Mouse (Mus musculus) ES-E14 (cell line): ENCODE measurements around the gene Nxpe3. TPM values are rescaled to one million over a fixed set of nuclear protein-coding genes. Genes with fewer than 3 reads are reported as not detected.

ENCODE experiments used
- DNase-seq: peaks from one replicate; pipeline ENCODE4 v3.0.0-alpha.2; 2013; ENCODE audit warnings: low read depth, low spot score
- H3K27ac ChIP-seq: 2 replicates; pipeline ENCODE4 v1.5.1; 2012; ENCODE audit warnings: low read depth, mild to moderate bottlenecking, low read length, moderate library complexity, mixed read lengths; ENCODE audit not compliant: poor library complexity, insufficient read depth, severe bottlenecking
- H3K36me3 ChIP-seq: 2 replicates; pipeline ENCODE4 v1.6.1; 2012; ENCODE audit warnings: mild to moderate bottlenecking, low read length, moderate library complexity, mixed read lengths; ENCODE audit not compliant: control insufficient read depth, poor library complexity, insufficient read depth, severe bottlenecking
- H3K4me1 ChIP-seq, 2 experiments: fragments of 150-350 bp in 1 of 2; sonication (generic) in 1 of 2; 2 replicates each; pipeline ENCODE4 v1.6.1; 2012; ENCODE audit warnings: low read length in 2 of 2, mild to moderate bottlenecking in 1 of 2, mixed read lengths in 1 of 2; ENCODE audit not compliant: control insufficient read depth in 2 of 2, insufficient read depth in 2 of 2, poor library complexity in 1 of 2
- H3K4me3 ChIP-seq, 2 experiments: fragments of 150-350 bp in 1 of 2; sonication (generic) in 1 of 2; 2 replicates each; pipeline ENCODE4 v1.5.1; 2012; ENCODE audit warnings: low read length in 2 of 2, low read depth in 1 of 2, mild to moderate bottlenecking in 1 of 2, mixed read lengths in 1 of 2; ENCODE audit not compliant: insufficient read depth in 1 of 2, poor library complexity in 1 of 2, severe bottlenecking in 1 of 2
- H3K9ac ChIP-seq: 2 replicates; pipeline ENCODE4 v1.6.1; 2012; ENCODE audit warnings: low read depth, mild to moderate bottlenecking, low read length, mixed read lengths; ENCODE audit not compliant: poor library complexity, insufficient read depth, severe bottlenecking
- H3K9me3 ChIP-seq: fragments of 150-350 bp; sonication (generic); 2 replicates; pipeline ENCODE4 v1.6.1; 2012; ENCODE audit warnings: low read depth, mild to moderate bottlenecking, low read length; ENCODE audit not compliant: control insufficient read depth, insufficient read depth
- CHD2 ChIP-seq: IDR thresholded peaks from 2 replicates; pipeline ENCODE4 v1.6.1; 2014; ENCODE audit warnings: mild to moderate bottlenecking, low read depth, low read length, inconsistent platforms
- HCFC1 ChIP-seq: IDR thresholded peaks from 2 replicates; pipeline ENCODE4 v1.6.1; 2012; ENCODE audit warnings: low read length, inconsistent platforms, borderline replicate concordance; ENCODE audit not compliant: insufficient read depth
- MAFK ChIP-seq: IDR thresholded peaks from 2 replicates; pipeline ENCODE4 v1.6.1; 2014; ENCODE audit warnings: mild to moderate bottlenecking, low read depth, low read length, inconsistent platforms; ENCODE audit not compliant: insufficient read depth
- ZC3H11A ChIP-seq: IDR thresholded peaks from 2 replicates; pipeline ENCODE4 v1.6.1; 2012; ENCODE audit warnings: low read depth, mild to moderate bottlenecking, inconsistent platforms, low read length, borderline replicate concordance
- ZNF384 ChIP-seq: IDR thresholded peaks from 2 replicates; pipeline ENCODE4 v1.6.1; 2012; ENCODE audit warnings: low read depth, low read length, inconsistent platforms
- in situ Hi-C, 2 experiments: fragments of 600-800 bp; cut with MboI; formaldehyde crosslinking; loops; one replicate each; pipeline ENCODE4 v1.15.1; 2025; ENCODE audit warnings: low sequenced_read_pairs in 2 of 2, inconsistent platforms in 1 of 2; ENCODE audit not compliant: unreplicated experiment in 2 of 2
- total RNA-seq: library from RNA; depleted of rRNA; stranded (reverse); fragments of 300-350 nt; gene quantifications from 2 replicates; pipeline ENCODE4 v1.2.3, GENCODE M21; 2012

The Nxpe3 gene
- total RNA-seq, 1 experiment: 1.7 TPM

GRCm38 (mm10) chr16:55814686-55815085 lies 80.4 kb downstream of the Nxpe3 start:
- Histone ChIP-seq H3K27ac (no peak overlapping the region), H3K9me3 (no peaks in the 10 kb centered on the region), H3K4me1 (peaks cover 0 to 8% of the 10 kb centered on the region in 2 experiments; a peak in 1 of 4 replicates), H3K36me3 (peaks cover 30% of the 10 kb centered on the region), H3K4me3 (no peak overlapping the region), H3K9ac (no peak overlapping the region)
- in situ Hi-C loops: no loop called here
- no peak for TF ChIP-seq CHD2
- DNase-seq: no peak

- DNase-seq: peak; percentile 61
- Histone ChIP-seq H3K36me3 (peaks cover 30% of the 10 kb centered on the region), H3K4me1 (peaks cover 0 to 4% of the 10 kb centered on the region in 2 experiments; a peak in 1 of 4 replicates), H3K9me3 (no peaks in the 10 kb centered on the region), H3K9ac (no peak overlapping the region), H3K27ac (no peak overlapping the region), H3K4me3 (peak overlapping the region in 1 of 2 experiments; percentile 34; a peak in 1 of 4 replicates)
- in situ Hi-C loops: no loop called here
- TF ChIP-seq MAFK (no peak), HCFC1 (no peak), ZNF384 (no peak), ZC3H11A (no peak), CHD2 (no peak)
These were observed 81.2 kb downstream of the Nxpe3 start for GRCm38 (mm10) chr16:55813916-55814315.

- in situ Hi-C loops: no loop called here
- TF ChIP-seq CHD2 (no peak), ZC3H11A (no peak), ZNF384 (no peak), MAFK (no peak), HCFC1 (no peak)
- H3K4me1 ChIP-seq: peaks cover 0 to 9% of the 10 kb centered on the region in 2 experiments; a peak in 1 of 4 replicates
- H3K9ac ChIP-seq: no peak overlapping the region
- peaks cover 20% of the 10 kb centered on the region for H3K36me3 ChIP-seq
- no peak for DNase-seq
- no peak overlapping the region for H3K4me3 ChIP-seq
- H3K27ac ChIP-seq: no peak overlapping the region
- H3K9me3 ChIP-seq: no peaks in the 10 kb centered on the region
These were observed 83.3 kb downstream of the Nxpe3 start for GRCm38 (mm10) chr16:55811792-55812191.

- DNase-seq: no peak
- H3K4me3 ChIP-seq: no peak overlapping the region
- in situ Hi-C loops: no loop called here
- peaks cover 0 to 9% of the 10 kb centered on the region in 2 experiments; a peak in 1 of 4 replicates for H3K4me1 ChIP-seq
- peaks cover 13% of the 10 kb centered on the region for H3K36me3 ChIP-seq
- no peak overlapping the region for H3K27ac ChIP-seq
- no peaks in the 10 kb centered on the region for H3K9me3 ChIP-seq
- no peak for TF ChIP-seq ZC3H11A
- no peak for TF ChIP-seq ZNF384
- no peak for TF ChIP-seq MAFK
- TF ChIP-seq HCFC1: no peak
- no peak for TF ChIP-seq CHD2
- no peak overlapping the region for H3K9ac ChIP-seq
These were observed 85.1 kb downstream of the Nxpe3 start for GRCm38 (mm10) chr16:55809779-55810514.
